Mouse (Mus musculus) thymus, adult 2 months (tissue): ENCODE measurements at regions not wholly inside any gene's neighbourhood (a gene's known extent, or its start where the extent isn't known, plus 50 kb on each side); places are given as distances from the start of the nearest gene placed in this dataset.
A peak's percentile ranks its signal among the peaks of the same experiment; 100 is the strongest.
"Not testable (repeated sequence)": the region's sequence is repeated elsewhere in the genome, so short reads cannot be mapped to it uniquely, and the experiment has no call there.

Experiments used
- DNase-seq: peaks from one replicate; pipeline ENCODE4 v3.0.0; 2021
- H3K27ac ChIP-seq: fragments of 200-500 bp; 2 replicates; pipeline ENCODE4 v1.5.1; 2012; ENCODE audit warnings: low read length, control low read depth; ENCODE audit not compliant: control insufficient read depth, insufficient read depth
- H3K27me3 ChIP-seq: fragments of 200-500 bp; 2 replicates; pipeline ENCODE4 v1.6.1; 2012; ENCODE audit warnings: mild to moderate bottlenecking, low read length, moderate library complexity, mixed read lengths; ENCODE audit not compliant: control insufficient read depth, insufficient read depth
- H3K36me3 ChIP-seq: fragments of 200-500 bp; 2 replicates; pipeline ENCODE4 v1.6.1; 2012; ENCODE audit warnings: mild to moderate bottlenecking, low read length, moderate library complexity; ENCODE audit not compliant: control insufficient read depth, insufficient read depth
- H3K4me1 ChIP-seq: fragments of 200-500 bp; replicated peaks from 2 replicates; pipeline ENCODE4 v1.6.1; 2012; ENCODE audit warnings: low read length; ENCODE audit not compliant: control insufficient read depth, insufficient read depth
- H3K4me3 ChIP-seq: fragments of 200-500 bp; 2 replicates; pipeline ENCODE4 v1.5.1; 2012; ENCODE audit warnings: mild to moderate bottlenecking, low read length, control low read depth, moderate library complexity; ENCODE audit not compliant: control insufficient read depth, insufficient read depth
- CTCF ChIP-seq: fragments of 200-500 bp; IDR thresholded peaks from 2 replicates; pipeline ENCODE4 v1.5.1; 2012; ENCODE audit warnings: mild to moderate bottlenecking, control low read depth, low read length, moderate library complexity, borderline replicate concordance; ENCODE audit not compliant: control insufficient read depth, poor library complexity, insufficient read depth; ENCODE audit errors: extremely low read depth
- POLR2A ChIP-seq: fragments of 200-500 bp; IDR thresholded peaks from 2 replicates; pipeline ENCODE4 v1.6.1; 2012; ENCODE audit warnings: mild to moderate bottlenecking, low read length, control low read depth, moderate library complexity; ENCODE audit not compliant: control insufficient read depth, poor library complexity, insufficient read depth; ENCODE audit errors: extremely low read depth
- WGBS: fragments of 180-500 bp; shearing (Covaris S2); methylation state at CpG from one replicate; pipeline ENCODE4 v1.1.7; 2018; 5-methylcytosine and 5-hydroxymethylcytosine counted together

- 52% methylated on average over 12 of the region's 12 CpGs for WGBS
- not testable (repeated sequence) for H3K4me1 ChIP-seq, H3K4me3 ChIP-seq, H3K36me3 ChIP-seq, H3K27ac ChIP-seq, DNase-seq, H3K27me3 ChIP-seq
Measured at GRCm38 (mm10) chr6:3201507-3201906, 197.9 kb downstream of the Samd9l start.

GRCm38 (mm10) chr6:3201107-3201506 is 198.3 kb downstream of the Samd9l start:
- Histone ChIP-seq H3K4me3 (no peak overlapping the region), H3K27me3 (no peaks in the 10 kb centered on the region), H3K36me3 (no peaks in the 10 kb centered on the region), H3K4me1 (no peaks in the 10 kb centered on the region), H3K27ac (no peak overlapping the region)
- DNase-seq = no peak
- TF ChIP-seq CTCF = no peak
- no peak for TF ChIP-seq POLR2A
- WGBS = 58% methylated on average over 33 of the region's 33 CpGs

- DNase-seq = peak; percentile 69
- not testable (repeated sequence) for H3K4me1 ChIP-seq, H3K27me3 ChIP-seq, H3K27ac ChIP-seq, H3K4me3 ChIP-seq, H3K36me3 ChIP-seq
- WGBS = 86% methylated on average over 18 of the region's 18 CpGs
Measured at GRCm38 (mm10) chr6:3200586-3200985, 198.8 kb downstream of the Samd9l start.

GRCm38 (mm10) chr6:3192424-3192820 is 206.9 kb downstream of the Samd9l start:
- not testable (repeated sequence) for H3K36me3 ChIP-seq, H3K27ac ChIP-seq, H3K4me1 ChIP-seq, DNase-seq, H3K4me3 ChIP-seq, H3K27me3 ChIP-seq
- 71% methylated on average over 1 of the region's 1 CpGs for whole genome bisulfite sequencing

- 89% methylated on average over 6 of the region's 6 CpGs for WGBS
- not testable (repeated sequence) for H3K36me3 ChIP-seq, DNase-seq, H3K27ac ChIP-seq, H3K4me1 ChIP-seq, H3K4me3 ChIP-seq, H3K27me3 ChIP-seq
Measured at GRCm38 (mm10) chr6:3191695-3192423, 207.5 kb downstream of the Samd9l start.

GRCm38 (mm10) chr6:3183819-3184199 is 215.6 kb downstream of the Samd9l start:
- Histone ChIP-seq H3K4me3 (no peak overlapping the region), H3K4me1 (no peaks in the 10 kb centered on the region), H3K36me3 (no peaks in the 10 kb centered on the region), H3K27me3 (no peaks in the 10 kb centered on the region), H3K27ac (no peak overlapping the region)
- DNase-seq = peak; percentile 56
- TF ChIP-seq POLR2A (no peak), CTCF (no peak)
- 39% methylated on average over 5 of the region's 5 CpGs for WGBS

- Histone ChIP-seq H3K27ac (no peak overlapping the region), H3K4me3 (no peak overlapping the region), H3K27me3 (no peaks in the 10 kb centered on the region), H3K36me3 (no peaks in the 10 kb centered on the region), H3K4me1 (no peaks in the 10 kb centered on the region)
- WGBS = 50% methylated on average over 33 of the region's 33 CpGs
- peak; percentile 46 for DNase-seq
- TF ChIP-seq POLR2A (no peak), CTCF (no peak)
Measured at GRCm38 (mm10) chr6:3182889-3183818, 216.2 kb downstream of the Samd9l start.

- H3K27me3 ChIP-seq, H3K27ac ChIP-seq, H3K36me3 ChIP-seq, H3K4me3 ChIP-seq, H3K4me1 ChIP-seq: not testable (repeated sequence)
- DNase-seq = peak; percentile 6
- WGBS = 48% methylated on average over 17 of the region's 17 CpGs
Measured at GRCm38 (mm10) chr6:3182424-3182841, 216.9 kb downstream of the Samd9l start.

- H3K36me3 ChIP-seq, H3K4me3 ChIP-seq, H3K27ac ChIP-seq, DNase-seq, H3K4me1 ChIP-seq, H3K27me3 ChIP-seq: not testable (repeated sequence)
- WGBS = 86% methylated on average over 8 of the region's 10 CpGs
Measured at GRCm38 (mm10) chr6:3179603-3180348, 219.6 kb downstream of the Samd9l start.
